Comparison of ENCODE assay signal across 14 mouse cellular contexts in the genomic region with DNA sequence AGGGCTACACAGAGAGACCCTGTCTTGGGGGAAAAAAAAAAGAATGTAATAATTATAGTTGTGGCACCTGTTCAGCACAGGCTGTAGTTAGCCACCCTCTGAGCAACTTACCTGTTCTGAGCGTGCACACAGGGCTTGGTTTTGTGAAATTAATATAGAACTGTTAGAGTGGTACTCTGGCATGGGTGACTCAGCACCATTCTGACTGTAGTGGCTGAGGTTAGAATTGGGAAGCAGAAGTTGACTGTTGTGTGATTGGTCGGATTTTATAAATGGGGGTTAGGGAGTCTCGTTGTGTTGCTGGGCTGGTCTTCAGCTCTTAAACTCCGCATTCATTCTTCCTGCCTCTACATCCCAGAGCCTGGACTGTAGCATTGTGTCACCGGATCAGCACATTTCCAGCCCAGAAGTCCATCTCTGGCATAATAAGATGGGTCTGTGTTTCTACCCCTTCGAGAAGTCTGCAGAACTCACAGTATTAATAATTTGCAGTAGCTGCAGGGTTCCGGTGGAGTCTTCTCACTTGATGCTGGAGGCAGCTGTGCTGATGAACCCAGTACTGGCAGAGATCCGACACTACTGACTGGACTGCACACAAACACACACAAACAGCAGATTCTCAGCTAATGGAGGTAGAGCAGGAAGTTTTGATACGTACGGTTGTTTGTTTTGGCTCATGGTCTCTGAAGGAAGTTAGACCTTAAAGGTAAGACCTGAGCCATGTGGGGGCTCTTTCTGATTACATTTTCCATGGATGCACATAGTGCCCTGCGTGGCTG. TPM values are rescaled to one million over a fixed set of nuclear protein-coding genes. Genes with fewer than 3 reads are reported as not detected.
DNase-seq lines count a peak whose midpoint lies in the region; ATAC-seq and TF ChIP-seq lines count a peak whose summit lies in the region.
"Had no signal": no experiment of that assay in that cellular context is flagged by ENCODE, and none has a peak within 500 bp of the region (broad histone marks: within the 10 kb centered on the region; RNA-seq: fewer than 3 reads in every experiment).

No protein-coding gene starts in this region.

- no peak overlapping the region for H3K4me3 ChIP-seq in heart, adult 2 months
- no peak overlapping the region for H3K4me3 ChIP-seq in G1E (ENCODE audit: low read depth, low read length)
- H3K4me3 ChIP-seq: heart, embryonic 10.5 days; hindbrain, embryonic 10.5 days; liver, embryonic 15.5 days had no signal

- H3K9ac ChIP-seq in heart, adult 2 months (ENCODE audit: low read depth, low read length) = 0 out of 2 replicates have a peak overlapping the region, but pooled peaks have one; percentile 14
- H3K9ac ChIP-seq: liver, embryonic 15.5 days had no signal

- no peak for TF ChIP-seq EP300 in heart, adult 2 months (IDR thresholded peaks at IDR 0.05; ENCODE audit: insufficient read depth, low read depth, low read length)

- 0 out of 2 replicates have a peak overlapping the region, but pooled peaks have one; percentile 15 for H3K27ac ChIP-seq in heart, adult 2 months
- H3K27ac ChIP-seq: heart, embryonic 10.5 days; hindbrain, embryonic 10.5 days; liver, embryonic 15.5 days had no signal

- no peaks in the 10 kb centered on the region; the same call in 1 of the 2 replicates for H3K36me3 ChIP-seq in heart, adult 2 months (ENCODE audit: control insufficient read depth, insufficient read depth, low read length)
- peaks cover 60% of the 10 kb centered on the region for H3K36me3 ChIP-seq in G1E (replicated peaks)
- H3K36me3 ChIP-seq: heart, embryonic 10.5 days had no signal

- intact Hi-C loops in heart, adult 2 months (cut with DNase I) = no loop called here

- no peaks in the 10 kb centered on the region for H3K27me3 ChIP-seq in heart, adult 2 months (ENCODE audit: control insufficient read depth, insufficient read depth, low read length)
- H3K27me3 ChIP-seq in G1E (ENCODE audit: insufficient read depth, low read length) = no peaks in the 10 kb centered on the region
- H3K27me3 ChIP-seq: CH12.LX; liver, embryonic 15.5 days had no signal

- DNase-seq in heart, adult 2 months = no peak
- DNase-seq in heart, postnatal 4 days = no peak
- DNase-seq in G1E (ENCODE audit: low spot score) = peak; percentile 78
- DNase-seq in cerebellum, adult 9-11 months = peak; percentile 55
- DNase-seq in spleen, postnatal 4 days (ENCODE audit: low spot score in 2 of 2) = no peak
- DNase-seq in lung, postnatal 25 days (ENCODE audit: low spot score) = no peak
- DNase-seq: adrenal gland, postnatal 10 days; right cerebral cortex, postnatal 25 days had no signal

- H3K79me2 ChIP-seq in heart, adult 2 months (replicated peaks; ENCODE audit: control insufficient read depth, insufficient read depth, low read length) = peaks cover 9% of the 10 kb centered on the region

- no peaks in the 10 kb centered on the region for H3K9me3 ChIP-seq in G1E (replicated peaks)
- H3K9me3 ChIP-seq: heart, embryonic 10.5 days; hindbrain, embryonic 10.5 days; liver, embryonic 15.5 days had no signal

- 46% methylated on average over 11 of the region's 11 CpGs for WGBS in heart, adult 2 months

- TF ChIP-seq POLR2A in heart, adult 2 months (IDR thresholded peaks at IDR 0.05; ENCODE audit: insufficient read depth, low read depth, low read length) = no peak

- peak; percentile 46; the same call in 1 of the 2 replicates for ATAC-seq in G1E (ENCODE audit: extremely low read depth, insufficient number of reproducible peaks, low FRiP score, poor library complexity, severe bottlenecking)
- peak; percentile 43 for ATAC-seq in megakaryocyte progenitor cell, adult 5-6 weeks (replicated peaks; ENCODE audit: poor library complexity)
- ATAC-seq: intestine, postnatal 0 days had no signal

- TF ChIP-seq CTCF in heart, adult 2 months (IDR thresholded peaks at IDR 0.05) = no peak
- no peak for TF ChIP-seq CTCF in G1E (IDR thresholded peaks at IDR 0.05; ENCODE audit: low read depth, low read length)

- H3K4me1 ChIP-seq in heart, adult 2 months (ENCODE audit: control insufficient read depth, insufficient read depth, low read length) = peaks cover 15% of the 10 kb centered on the region
- H3K4me1 ChIP-seq in G1E (ENCODE audit: insufficient read depth, low read depth, low read length) = peaks cover 60% of the 10 kb centered on the region

RNA-seq across cellular contexts. Expression of a gene that starts 5.1 kb away (rescaled TPM):
- total RNA-seq in heart, adult 2 months (2021) = 10 to 100 TPM; 22.0 to 22.1 TPM
- 18.5 and 20.6 TPM in 2 replicates for polyA plus RNA-seq in heart, adult 2 months (2012; rRNA removed)
- total RNA-seq in heart, postnatal 4 days (2021) = 10 to 100 TPM; 27.9 to 28.2 TPM
- total RNA-seq in G1E (2014; fragmentation: Nextera tagmentation) = 33.6 and 39.0 TPM in 2 replicates
- total RNA-seq in G1E (2017) = 7.6 and 8.9 TPM in 2 replicates
- 76.1 and 93.9 TPM in 2 replicates for polyA plus RNA-seq in G1E (2012)
- total RNA-seq in megakaryocyte progenitor cell, adult 5-6 weeks (2015) = 16.9 and 20.7 TPM in 2 replicates
- 4.4 and 5.0 TPM in 2 replicates for total RNA-seq in megakaryocyte progenitor cell, adult 5-6 weeks (2017)

Comparison
In these comparisons a context has a peak if more than half of its experiments do, and no peak if none do; other contexts are left out.
1. DNase-seq: peak in G1E (single experiment) and cerebellum, adult 9-11 months (single experiment); none in heart, adult 2 months (0 of 2), heart, postnatal 4 days (single experiment), spleen, postnatal 4 days (0 of 2) and lung, postnatal 25 days (single experiment).